Mouse (Mus musculus) lung, postnatal 4 days (tissue): ENCODE data around the gene Gm13285.
"Not testable (repeated sequence)": the region's sequence is repeated elsewhere in the genome, so short reads cannot be mapped to it uniquely, and the experiment has no call there.

ENCODE experiments used
- DNase-seq, 2 experiments: peaks; one replicate each; pipeline ENCODE4 v3.0.0; 2021

Gene Gm13285

GRCm38 (mm10) chr4:88799365-88799764, at the start of gene Gm13285:
Gm13285 (plus strand) TSS chr4:88799665.
- DNase-seq: not testable (repeated sequence)

- no peak for DNase-seq
These were observed 49.5 kb upstream of the Gm13285 start for GRCm38 (mm10) chr4:88749926-88750325.

- peak; percentile 75 to 77 for DNase-seq
These were observed 44.6 kb upstream of the Gm13285 start, which contains the start of gene Gm13271 for GRCm38 (mm10) chr4:88754818-88755340. Gm13271 (plus strand) TSS chr4:88754868.

GRCm38 (mm10) chr4:88756581-88757513, 42.6 kb upstream of the Gm13285 start:
- DNase-seq: not testable (repeated sequence)

GRCm38 (mm10) chr4:88757628-88758031, 41.8 kb upstream of the Gm13285 start:
- peak; percentile 91 for DNase-seq

GRCm38 (mm10) chr4:88758751-88759150, 40.7 kb upstream of the Gm13285 start:
- DNase-seq: not testable (repeated sequence)

- DNase-seq: peak; percentile 50
These were observed 39.7 kb upstream of the Gm13285 start, which contains the start of gene Gm13283 for GRCm38 (mm10) chr4:88759610-88760268. Gm13283 (plus strand) TSS chr4:88760119.

GRCm38 (mm10) chr4:88760431-88760830, 39.0 kb upstream of the Gm13285 start:
- peak; percentile 86 to 93 for DNase-seq

GRCm38 (mm10) chr4:88761776-88762175, 37.7 kb upstream of the Gm13285 start:
- DNase-seq: peak; percentile 75 to 78

GRCm38 (mm10) chr4:88762341-88762740, 37.1 kb upstream of the Gm13285 start:
- peak in 1 of 2 experiments; percentile 27 for DNase-seq

GRCm38 (mm10) chr4:88763384-88764018, 36.0 kb upstream of the Gm13285 start:
- DNase-seq: peak; percentile 66 to 88

GRCm38 (mm10) chr4:88773534-88773933, 25.9 kb upstream of the Gm13285 start, which contains the start of gene Gm13290:
Gm13290 (plus strand) TSS chr4:88773834.
- not testable (repeated sequence) for DNase-seq

GRCm38 (mm10) chr4:88776622-88777021, 22.8 kb upstream of the Gm13285 start, which contains the start of gene Gm13289:
Gm13289 (plus strand) TSS chr4:88776922.
- not testable (repeated sequence) for DNase-seq

- not testable (repeated sequence) for DNase-seq
These were observed 19.9 kb upstream of the Gm13285 start, which contains the start of gene Gm13272 for GRCm38 (mm10) chr4:88779550-88779949. Gm13272 (plus strand) TSS chr4:88779850.

GRCm38 (mm10) chr4:88780320-88780719, 19.1 kb upstream of the Gm13285 start:
- DNase-seq: not testable (repeated sequence)

GRCm38 (mm10) chr4:88781831-88782230, 17.6 kb upstream of the Gm13285 start, which contains the start of gene Ifnz:
Ifnz (plus strand) TSS chr4:88782131.
- not testable (repeated sequence) for DNase-seq

- peak; percentile 39 to 74 for DNase-seq
These were observed 17.1 kb upstream of the Gm13285 start for GRCm38 (mm10) chr4:88782335-88782734.

GRCm38 (mm10) chr4:88785409-88785808, 14.1 kb upstream of the Gm13285 start, which contains the start of gene Gm13276:
Gm13276 (plus strand) TSS chr4:88785709.
- not testable (repeated sequence) for DNase-seq

GRCm38 (mm10) chr4:88788402-88788801, 11.1 kb upstream of the Gm13285 start, which contains the start of gene Gm13277:
Gm13277 (plus strand) TSS chr4:88788632.
- peak; percentile 82 to 88 for DNase-seq

- not testable (repeated sequence) for DNase-seq
These were observed 8.2 kb upstream of the Gm13285 start, which contains the start of gene Gm13278 for GRCm38 (mm10) chr4:88791250-88791649. Gm13278 (plus strand) TSS chr4:88791550.

- peak; percentile 77 to 81 for DNase-seq
These were observed 5.4 kb upstream of the Gm13285 start, which contains the start of gene Gm13275 for GRCm38 (mm10) chr4:88793936-88794675. Gm13275 (plus strand) TSS chr4:88794487.
